Mouse (Mus musculus): Measurements from ENCODE around the gene Cytl1. TPM values are rescaled to one million over a fixed set of nuclear protein-coding genes. Genes with fewer than 3 reads are reported as not detected.

The Cytl1 gene
- total and polyA plus RNA-seq, 2 experiments = 0.09 TPM; not detected in 1

- Histone ChIP-seq H3K36me3 (ENCODE audit: control insufficient read depth, insufficient read depth, low read length) (no peaks in the 10 kb centered on the region), H3K27me3 (ENCODE audit: control insufficient read depth, insufficient read depth, low read length) (no peaks in the 10 kb centered on the region), H3K4me3 (ENCODE audit: insufficient read depth, low read depth, low read length) (no peak overlapping the region), H3K4me1 (ENCODE audit: control insufficient read depth, insufficient read depth, low read length) (no peaks in the 10 kb centered on the region), H3K79me2 (ENCODE audit: control insufficient read depth, insufficient read depth, low read length) (no peaks in the 10 kb centered on the region), H3K27ac (replicated peaks; ENCODE audit: insufficient read depth, low read depth, low read length) (no peak overlapping the region), H3K9ac (ENCODE audit: low read depth, low read length) (no peak overlapping the region)
- 48% methylated on average over 4 of the region's 4 CpGs for WGBS
- DNase-seq (ENCODE audit: extremely low read depth, low read depth, low spot score) = peak; percentile 68
- no peak for TF ChIP-seq POLR2A (IDR thresholded peaks at IDR 0.05; ENCODE audit: extremely low read depth, insufficient read depth, low read length)
- TF ChIP-seq CTCF (IDR thresholded peaks at IDR 0.05; ENCODE audit: low read depth, low read length) = no peak
Observed at GRCm38 (mm10) chr5:37774011-37774410, 38.7 kb downstream of the Cytl1 start.

GRCm38 (mm10) chr5:37775681-37776080, 40.4 kb downstream of the Cytl1 start:
- H3K4me1 ChIP-seq (ENCODE audit: control insufficient read depth, insufficient read depth, low read length) = no peaks in the 10 kb centered on the region
- DNase-seq (ENCODE audit: extremely low read depth, low read depth, low spot score) = no peak
- H3K79me2 ChIP-seq (ENCODE audit: control insufficient read depth, insufficient read depth, low read length) = no peaks in the 10 kb centered on the region
- H3K27ac ChIP-seq (replicated peaks; ENCODE audit: insufficient read depth, low read depth, low read length) = no peak overlapping the region
- no peak overlapping the region for H3K4me3 ChIP-seq (ENCODE audit: insufficient read depth, low read depth, low read length)
- H3K9ac ChIP-seq (ENCODE audit: low read depth, low read length) = no peak overlapping the region
- WGBS = 71% methylated on average over 5 of the region's 5 CpGs
- no peaks in the 10 kb centered on the region for H3K36me3 ChIP-seq (ENCODE audit: control insufficient read depth, insufficient read depth, low read length)
- TF ChIP-seq CTCF (IDR thresholded peaks at IDR 0.05; ENCODE audit: low read depth, low read length) = no peak
- TF ChIP-seq POLR2A (IDR thresholded peaks at IDR 0.05; ENCODE audit: extremely low read depth, insufficient read depth, low read length) = no peak
- no peaks in the 10 kb centered on the region for H3K27me3 ChIP-seq (ENCODE audit: control insufficient read depth, insufficient read depth, low read length)

- Histone ChIP-seq H3K4me3 (ENCODE audit: insufficient read depth, low read depth, low read length) (no peak overlapping the region), H3K79me2 (ENCODE audit: control insufficient read depth, insufficient read depth, low read length) (no peaks in the 10 kb centered on the region), H3K27ac (replicated peaks; ENCODE audit: insufficient read depth, low read depth, low read length) (no peak overlapping the region), H3K36me3 (ENCODE audit: control insufficient read depth, insufficient read depth, low read length) (no peaks in the 10 kb centered on the region), H3K27me3 (ENCODE audit: control insufficient read depth, insufficient read depth, low read length) (no peaks in the 10 kb centered on the region), H3K4me1 (ENCODE audit: control insufficient read depth, insufficient read depth, low read length) (no peaks in the 10 kb centered on the region), H3K9ac (ENCODE audit: low read depth, low read length) (no peak overlapping the region)
- TF ChIP-seq POLR2A (IDR thresholded peaks at IDR 0.05; ENCODE audit: extremely low read depth, insufficient read depth, low read length) (no peak), CTCF (IDR thresholded peaks at IDR 0.05; ENCODE audit: low read depth, low read length) (no peak)
- 82% methylated on average over 8 of the region's 8 CpGs for WGBS
- no peak for DNase-seq (ENCODE audit: extremely low read depth, low read depth, low spot score)
Observed at GRCm38 (mm10) chr5:37783306-37783705, 48.0 kb downstream of the Cytl1 start.

- 70% methylated on average over 9 of the region's 9 CpGs for WGBS
- Histone ChIP-seq H3K9ac (ENCODE audit: low read depth, low read length) (no peak overlapping the region), H3K36me3 (ENCODE audit: control insufficient read depth, insufficient read depth, low read length) (no peaks in the 10 kb centered on the region), H3K4me1 (ENCODE audit: control insufficient read depth, insufficient read depth, low read length) (no peaks in the 10 kb centered on the region), H3K27me3 (ENCODE audit: control insufficient read depth, insufficient read depth, low read length) (no peaks in the 10 kb centered on the region), H3K4me3 (ENCODE audit: insufficient read depth, low read depth, low read length) (no peak overlapping the region), H3K79me2 (ENCODE audit: control insufficient read depth, insufficient read depth, low read length) (no peaks in the 10 kb centered on the region), H3K27ac (replicated peaks; ENCODE audit: insufficient read depth, low read depth, low read length) (no peak overlapping the region)
- no peak for DNase-seq (ENCODE audit: extremely low read depth, low read depth, low spot score)
- TF ChIP-seq CTCF (IDR thresholded peaks at IDR 0.05; ENCODE audit: low read depth, low read length) = no peak
- no peak for TF ChIP-seq POLR2A (IDR thresholded peaks at IDR 0.05; ENCODE audit: extremely low read depth, insufficient read depth, low read length)
Observed at GRCm38 (mm10) chr5:37784847-37785391, 49.6 kb downstream of the Cytl1 start.

Other genes with a start within 250 kb of the Cytl1 start
- not detected in 2 replicates for gene Stk32b, start 18.3 kb upstream of the Cytl1 start, total RNA-seq (2014; rRNA removed)
- gene Stk32b, start 18.3 kb upstream of the Cytl1 start, polyA plus RNA-seq (2012; rRNA removed) = not detected in 2 replicates
- gene Msx1, start 89.1 kb downstream of the Cytl1 start, total RNA-seq (2014; rRNA removed) = 0.07 and 0.28 TPM in 2 replicates
- gene Msx1, start 89.1 kb downstream of the Cytl1 start, polyA plus RNA-seq (2012; rRNA removed) = 0.05 and 0.07 TPM in 2 replicates